Mouse (Mus musculus) testis, adult 2 months (tissue): Measurements from ENCODE around the gene Lmod1.

ENCODE experiments used
- CTCF ChIP-seq: fragments of 200-500 bp; IDR thresholded peaks from 2 replicates; pipeline ENCODE4 v1.5.1; 2012; ENCODE audit warnings: low read depth, mild to moderate bottlenecking, inconsistent platforms, low read length, moderate library complexity; ENCODE audit not compliant: control insufficient read depth, insufficient read depth, insufficient replicate concordance
- POLR2A ChIP-seq: fragments of 200-500 bp; IDR thresholded peaks from 2 replicates; pipeline ENCODE4 v1.6.1; 2012; ENCODE audit warnings: low read depth, mild to moderate bottlenecking, inconsistent platforms, low read length, moderate library complexity; ENCODE audit not compliant: control insufficient read depth

GRCm38 (mm10) chr1:135344026-135344425 lies 19.4 kb downstream of the Lmod1 start:
- TF ChIP-seq POLR2A (no peak), CTCF (no peak)
